Mouse (Mus musculus) MEL-GATA-1-ER (cell line): ENCODE measurements at regions not wholly inside any gene's neighbourhood (a gene's known extent, or its start where the extent isn't known, plus 50 kb on each side); places are given as distances from the start of the nearest gene placed in this dataset.

Experiments used
- DNase-seq: peaks from one replicate; pipeline ENCODE4 v3.0.0-alpha.2; 2012; ENCODE audit warnings: low read depth; ENCODE audit errors: extremely low read depth

DNA sequence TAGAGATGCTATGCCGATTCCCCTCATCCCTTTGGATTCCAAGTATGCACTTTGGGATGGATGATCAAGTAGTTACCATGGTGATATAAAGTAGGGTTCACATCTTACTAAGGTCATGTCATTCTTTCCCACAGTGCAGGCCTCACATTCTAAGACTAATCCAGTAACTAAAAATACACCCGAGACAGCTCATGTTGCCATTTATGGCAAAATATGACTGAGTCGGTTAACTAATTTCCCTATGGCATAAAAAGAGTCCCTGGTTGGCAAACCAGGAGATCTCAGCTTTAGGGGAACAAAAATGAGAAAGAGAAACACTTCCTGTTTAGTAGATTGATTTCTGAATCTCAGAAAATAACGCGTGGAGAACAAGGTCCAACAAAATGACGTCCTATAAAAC, 190.7 kb downstream of the Parm1 start:
- DNase-seq: no peak

DNA sequence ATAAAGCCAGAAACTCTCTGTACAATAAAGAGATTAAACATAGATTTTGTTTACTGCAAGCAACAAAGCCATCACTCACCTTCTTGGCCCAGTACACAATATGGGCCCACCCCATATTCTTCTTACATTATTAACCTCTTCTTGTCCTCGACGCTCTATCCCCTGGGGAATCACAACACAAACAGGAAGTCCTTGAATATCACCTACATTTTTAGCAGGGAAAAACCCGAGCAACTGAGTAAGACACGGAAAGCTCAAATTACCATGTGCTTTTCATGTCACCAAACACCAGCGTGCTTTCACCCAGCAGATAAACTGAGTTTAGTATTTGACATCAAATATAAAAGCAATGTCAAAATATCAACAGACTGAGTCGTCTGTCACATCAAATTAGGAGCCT, 179.7 kb downstream of the Parm1 start:
- no peak for DNase-seq

DNA sequence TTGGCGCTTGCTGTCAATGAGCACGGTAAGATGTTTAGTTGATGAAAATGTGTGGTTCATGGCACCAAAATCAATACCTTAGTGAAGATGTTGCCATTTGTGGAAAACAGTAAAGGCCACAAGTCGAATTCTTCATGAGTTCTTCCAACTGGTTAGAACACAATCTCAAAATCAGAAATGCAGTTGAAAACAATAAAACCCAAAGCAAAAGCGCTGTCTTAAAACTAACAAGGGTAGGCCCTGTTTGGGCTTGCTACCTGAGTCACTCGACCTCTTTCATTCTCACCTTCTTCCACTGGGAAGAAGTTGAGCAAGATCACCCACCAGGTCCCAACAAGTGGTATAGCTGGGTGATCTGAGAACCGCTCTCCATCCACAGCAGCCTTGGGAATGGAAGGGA, 179.1 kb downstream of the Parm1 start:
- DNase-seq: no peak

GRCm38 (mm10) chr5:91695632-91696031, 178.2 kb downstream of the Parm1 start:
- no peak for DNase-seq

DNA sequence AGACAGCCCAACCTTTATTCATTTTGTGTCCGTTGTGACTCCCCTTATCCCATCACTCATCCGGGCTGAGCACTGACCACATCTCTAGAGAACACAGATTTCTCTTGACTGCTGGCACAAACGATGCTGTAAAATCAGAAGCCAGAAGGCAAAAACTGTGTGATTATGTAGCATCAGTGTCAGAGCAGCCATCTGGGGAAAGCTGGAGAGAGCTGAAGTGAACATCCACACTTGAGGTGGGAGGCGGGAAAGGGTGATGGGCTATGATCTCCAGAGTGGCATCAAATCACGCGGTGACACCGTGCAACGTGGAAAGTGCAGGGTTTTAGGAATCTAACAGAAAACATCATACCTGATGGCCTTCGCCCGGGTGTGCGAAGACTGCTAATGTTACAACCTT, 175.9 kb downstream of the Parm1 start:
- no peak for DNase-seq

DNA sequence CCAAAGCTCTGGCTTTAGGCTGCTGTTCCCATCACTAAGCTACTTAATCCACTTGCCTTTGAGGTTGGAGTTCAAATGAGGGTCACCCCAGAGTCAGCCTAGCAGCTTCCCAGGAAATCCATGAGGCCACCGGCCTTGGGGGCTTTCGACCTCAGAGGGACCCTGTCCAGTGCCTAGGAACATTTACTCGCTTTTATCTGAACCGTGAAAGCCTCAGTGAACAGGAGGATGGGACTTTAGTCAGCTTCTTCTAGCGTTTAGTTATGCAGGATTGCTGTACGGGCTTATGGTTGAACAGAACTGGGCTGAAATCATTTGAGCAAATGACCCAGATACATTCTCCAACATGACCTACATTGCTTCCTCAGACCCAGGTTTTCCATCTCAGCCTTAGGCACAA, 174.9 kb downstream of the Parm1 start:
- no peak for DNase-seq

DNA sequence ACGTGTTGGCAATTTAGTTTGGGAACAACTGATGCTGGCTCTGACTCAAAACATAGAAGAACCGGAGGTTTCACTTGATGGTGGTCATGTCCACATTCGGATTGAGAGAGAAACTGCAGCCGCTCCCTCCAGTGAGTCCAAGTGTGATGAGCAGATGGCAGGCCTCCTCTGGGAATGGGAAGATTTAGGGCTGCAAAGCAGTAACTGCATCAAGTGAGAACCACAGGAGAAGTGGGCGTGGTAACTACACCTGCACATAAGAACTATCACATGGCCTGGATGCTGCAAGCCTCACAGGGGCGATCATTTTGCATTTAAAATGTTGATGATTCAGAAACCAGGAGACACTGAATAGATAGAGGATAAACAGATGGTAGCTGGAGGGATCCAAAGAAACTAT, 161.3 kb downstream of the Parm1 start:
- DNase-seq: no peak
